Mouse (Mus musculus) neural tube, embryonic 13.5 days (tissue): ENCODE measurements around the gene Sptb. TPM values are rescaled to one million over a fixed set of nuclear protein-coding genes. Genes with fewer than 3 reads are reported as not detected.

ENCODE experiments used
- ATAC-seq: fragments of 200-750 bp; cut with Nextera tagmentation; 2 replicates; pipeline ENCODE4 v1.8.0; 2017; ENCODE audit warnings: low read depth, mild to moderate bottlenecking, moderate TSS enrichment, moderate library complexity
- H3K27ac ChIP-seq: fragments of 300-500 bp; sonication (generic); replicated peaks from 2 replicates; pipeline ENCODE4 v1.5.1; 2015; ENCODE audit warnings: moderate library complexity, mild to moderate bottlenecking, inconsistent platforms
- H3K27me3 ChIP-seq: fragments of 300-500 bp; sonication (generic); 2 replicates; pipeline ENCODE4 v1.6.1; 2015; ENCODE audit warnings: mild to moderate bottlenecking, inconsistent platforms
- H3K36me3 ChIP-seq: fragments of 300-500 bp; sonication (generic); 2 replicates; pipeline ENCODE4 v1.6.1; 2015; ENCODE audit warnings: mild to moderate bottlenecking, inconsistent platforms
- H3K4me1 ChIP-seq: fragments of 300-500 bp; sonication (generic); replicated peaks from 2 replicates; pipeline ENCODE4 v1.6.1; 2015; ENCODE audit warnings: inconsistent platforms
- H3K4me2 ChIP-seq: fragments of 300-500 bp; sonication (generic); 2 replicates; pipeline ENCODE4 v1.6.1; 2015; ENCODE audit warnings: inconsistent platforms, mild to moderate bottlenecking, moderate library complexity
- H3K4me3 ChIP-seq: fragments of 300-500 bp; sonication (generic); 2 replicates; pipeline ENCODE4 v1.5.1; 2015; ENCODE audit warnings: mild to moderate bottlenecking, inconsistent platforms
- H3K9ac ChIP-seq: fragments of 300-500 bp; sonication (generic); 2 replicates; pipeline ENCODE4 v1.6.1; 2015; ENCODE audit warnings: moderate library complexity, mild to moderate bottlenecking, inconsistent platforms
- H3K9me3 ChIP-seq: fragments of 300-500 bp; sonication (generic); 2 replicates; pipeline ENCODE4 v1.6.1; 2016; ENCODE audit warnings: inconsistent platforms
- WGBS: fragments of 180-500 bp; shearing (Covaris S2); methylation state at CpG from one replicate; pipeline ENCODE4 v1.1.7; 2015; 5-methylcytosine and 5-hydroxymethylcytosine counted together
- polyA plus RNA-seq: library from polyadenylated mRNA; unstranded; fragments of >200 nt; fragmentation: Nextera tagmentation; extraction: Ambion mirVana; gene quantifications from 2 replicates; pipeline ENCODE4 v1.2.1, GENCODE M21; 2015

Gene Sptb
- polyA plus RNA-seq, 1 experiment from 2014 or later: 2.7 TPM

DNA sequence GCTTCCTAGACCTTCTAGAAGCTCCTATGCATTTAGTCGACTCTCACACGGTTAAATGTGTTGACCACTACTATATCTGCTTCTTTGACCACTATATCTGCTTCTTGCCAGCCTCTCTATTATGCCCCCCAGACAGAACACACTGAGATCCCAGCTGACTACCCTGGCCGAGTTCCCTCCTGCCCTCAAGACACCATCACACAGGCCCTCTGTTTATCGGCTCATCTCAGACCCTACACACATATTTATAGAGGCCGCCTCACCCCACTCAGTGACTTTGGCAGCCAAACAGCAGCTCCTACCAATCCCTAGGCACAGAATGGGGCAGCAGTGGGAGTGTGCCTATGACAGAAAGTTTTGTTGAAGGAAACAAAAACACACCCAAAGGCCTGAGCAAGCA lies 14.6 kb downstream of the Sptb start:
- no peaks in the 10 kb centered on the region for H3K9me3 ChIP-seq
- H3K4me3 ChIP-seq: no peak overlapping the region
- H3K4me1 ChIP-seq: peaks cover 14% of the 10 kb centered on the region
- H3K9ac ChIP-seq: no peak overlapping the region
- no peaks in the 10 kb centered on the region; the same call in 1 of the 2 replicates for H3K27me3 ChIP-seq
- no peak for ATAC-seq
- H3K27ac ChIP-seq: no peak overlapping the region
- WGBS: 57% methylated on average over 5 of the region's 5 CpGs
- H3K36me3 ChIP-seq: no peaks in the 10 kb centered on the region
- H3K4me2 ChIP-seq: 0 out of 2 replicates have a peak overlapping the region, but pooled peaks have one; percentile 56

DNA sequence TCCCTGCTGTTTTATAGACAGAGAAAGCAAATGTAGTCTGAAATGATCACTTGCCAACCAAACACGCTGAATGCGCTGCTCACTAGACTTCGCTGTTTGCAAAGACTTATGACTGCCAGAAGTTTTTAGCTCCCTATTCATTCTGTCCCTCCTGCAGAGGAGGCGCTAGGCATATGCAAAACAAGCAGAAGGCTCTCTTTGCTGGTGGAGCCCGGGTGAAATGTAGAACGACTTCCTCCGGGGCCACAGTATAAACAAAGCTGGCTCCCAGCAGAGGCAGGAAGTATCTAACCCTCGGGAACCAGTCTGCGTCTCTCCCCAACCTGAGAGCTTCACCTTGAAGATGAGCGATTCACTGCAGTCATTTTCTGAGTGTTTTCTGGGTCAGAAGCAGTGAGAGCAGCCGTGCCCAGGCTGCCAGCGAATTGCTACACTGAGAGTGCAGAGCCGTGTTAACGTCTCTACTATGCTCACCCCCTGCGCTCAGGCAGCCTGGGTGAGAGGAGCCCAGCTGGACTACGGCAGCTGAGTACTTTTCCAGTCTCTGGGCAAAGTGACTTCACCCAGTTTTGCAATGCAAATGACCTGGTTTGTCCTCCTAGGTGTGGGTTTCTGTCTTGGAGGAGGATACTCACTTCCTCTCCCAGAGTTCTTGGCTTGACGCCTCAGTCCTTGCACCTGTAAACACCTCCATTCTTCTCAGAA lies 15.4 kb downstream of the Sptb start:
- H3K4me3 ChIP-seq: peak overlapping the region; percentile 24
- H3K4me2 ChIP-seq: peak overlapping the region; percentile 56
- 3% methylated on average over 17 of the region's 17 CpGs for WGBS
- H3K27ac ChIP-seq: no peak overlapping the region; the same call in 1 of the 2 replicates
- H3K27me3 ChIP-seq: no peaks in the 10 kb centered on the region; the same call in 1 of the 2 replicates
- H3K36me3 ChIP-seq: no peaks in the 10 kb centered on the region
- ATAC-seq: peak; percentile 82
- peak overlapping the region; percentile 43 for H3K9ac ChIP-seq
- no peaks in the 10 kb centered on the region for H3K9me3 ChIP-seq
- peaks cover 14% of the 10 kb centered on the region for H3K4me1 ChIP-seq

DNA sequence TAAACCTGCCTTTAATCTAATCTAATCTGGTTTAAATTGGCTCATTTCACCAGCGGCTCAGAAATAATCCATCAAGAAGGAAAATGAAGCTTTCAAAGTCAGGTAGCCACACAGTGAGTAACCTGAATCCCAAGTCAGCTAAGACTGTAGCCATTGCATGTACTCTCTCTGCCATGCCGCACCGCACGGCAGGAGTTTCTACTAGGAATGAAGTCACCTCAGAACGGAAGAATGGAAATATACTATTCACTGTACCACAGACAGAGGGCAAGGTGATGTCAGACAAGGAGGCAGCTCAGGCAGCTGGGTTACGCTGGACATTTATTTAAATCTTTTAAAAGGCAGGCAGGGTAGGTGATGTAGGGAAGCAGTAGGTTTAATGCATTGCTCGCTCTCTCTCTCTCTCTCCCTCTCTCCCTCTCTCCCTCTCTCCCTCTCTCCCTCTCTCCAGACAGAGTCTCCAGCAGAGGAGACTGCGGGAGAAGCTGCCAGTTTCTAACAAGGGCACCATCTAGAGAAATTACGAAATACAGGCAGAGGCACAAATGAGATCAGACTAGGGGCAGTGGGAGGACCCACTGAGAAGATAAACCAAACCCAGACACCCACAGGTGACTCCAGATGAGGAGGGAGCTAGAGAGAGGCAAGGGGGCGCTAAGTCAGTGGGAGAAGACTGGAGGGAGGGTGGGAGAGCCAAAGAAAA lies 22.7 kb downstream of the Sptb start:
- no peak overlapping the region for H3K4me3 ChIP-seq
- no peak overlapping the region for H3K4me2 ChIP-seq
- H3K4me1 ChIP-seq: no peaks in the 10 kb centered on the region
- H3K9me3 ChIP-seq: no peaks in the 10 kb centered on the region
- WGBS: 80% methylated on average over 10 of the region's 10 CpGs
- H3K9ac ChIP-seq: no peak overlapping the region
- H3K27ac ChIP-seq: no peak overlapping the region
- no peaks in the 10 kb centered on the region for H3K36me3 ChIP-seq
- no peak for ATAC-seq
- H3K27me3 ChIP-seq: no peaks in the 10 kb centered on the region

DNA sequence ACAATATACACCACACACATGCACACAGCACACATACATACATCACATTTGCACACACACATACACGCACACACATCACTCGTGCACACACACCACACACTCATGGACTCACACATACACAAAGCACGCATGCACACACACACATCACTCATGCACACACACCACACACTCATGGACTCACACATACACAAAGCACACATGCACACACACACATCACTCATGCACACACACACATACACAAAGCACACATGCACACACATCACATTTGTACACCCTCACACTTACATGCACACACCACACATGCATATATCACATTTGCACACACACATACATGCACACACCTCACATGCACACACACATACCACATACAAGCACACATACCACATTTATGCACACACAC lies 24.7 kb downstream of the Sptb start:
- H3K9me3 ChIP-seq: no peaks in the 10 kb centered on the region
- no peak overlapping the region for H3K9ac ChIP-seq
- H3K36me3 ChIP-seq: no peaks in the 10 kb centered on the region
- ATAC-seq: no peak
- no peak overlapping the region for H3K4me3 ChIP-seq
- no peaks in the 10 kb centered on the region for H3K4me1 ChIP-seq
- H3K27ac ChIP-seq: no peak overlapping the region
- no peaks in the 10 kb centered on the region for H3K27me3 ChIP-seq
- no peak overlapping the region for H3K4me2 ChIP-seq
- 98% methylated on average over 3 of the region's 3 CpGs for WGBS

DNA sequence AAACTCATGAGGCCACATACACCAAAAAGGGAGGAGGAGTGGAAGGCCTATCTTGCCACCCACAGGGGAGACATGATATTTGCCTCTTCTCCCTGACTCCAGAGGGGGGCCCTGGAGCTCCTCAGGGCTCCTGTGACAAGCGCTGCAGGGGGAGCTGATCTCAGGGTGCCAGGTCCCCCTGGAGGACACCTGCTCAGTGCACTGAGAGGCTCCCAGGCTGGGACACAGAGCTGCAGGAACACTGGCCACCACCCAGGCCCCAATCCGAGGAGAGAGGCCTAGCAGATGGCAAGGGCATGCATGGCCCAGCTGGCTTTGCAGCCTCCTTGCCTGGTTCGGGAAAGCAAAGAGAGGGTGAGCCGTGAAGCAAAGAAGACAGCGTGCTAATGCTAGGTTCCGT lies 25.9 kb downstream of the Sptb start:
- H3K36me3 ChIP-seq: no peaks in the 10 kb centered on the region
- H3K4me2 ChIP-seq: no peak overlapping the region
- ATAC-seq: no peak
- 71% methylated on average over 6 of the region's 6 CpGs for WGBS
- H3K4me1 ChIP-seq: no peaks in the 10 kb centered on the region
- H3K27me3 ChIP-seq: no peaks in the 10 kb centered on the region
- no peaks in the 10 kb centered on the region for H3K9me3 ChIP-seq
- H3K27ac ChIP-seq: no peak overlapping the region
- H3K9ac ChIP-seq: no peak overlapping the region
- H3K4me3 ChIP-seq: no peak overlapping the region

DNA sequence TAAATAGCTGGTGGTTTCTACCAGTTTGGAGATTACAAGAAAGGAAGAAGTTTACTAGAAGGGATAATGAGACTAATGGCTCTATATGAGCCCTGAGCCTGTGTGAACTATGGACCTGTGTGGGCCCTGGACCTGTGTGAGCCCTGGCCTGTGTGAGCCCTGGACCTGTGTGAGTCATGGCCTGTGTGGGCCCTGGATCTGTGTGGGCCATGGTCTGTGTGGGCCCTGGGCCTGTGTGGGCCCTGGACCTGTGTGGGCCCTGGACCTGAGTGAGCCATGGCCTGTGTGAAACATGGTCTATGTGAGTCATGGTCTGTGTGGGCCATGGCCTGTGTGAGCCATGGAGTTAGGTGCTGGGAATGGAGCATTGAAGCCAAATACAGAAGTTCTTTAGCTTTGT lies 28.4 kb downstream of the Sptb start:
- H3K4me1 ChIP-seq: no peaks in the 10 kb centered on the region
- no peak for ATAC-seq

DNA sequence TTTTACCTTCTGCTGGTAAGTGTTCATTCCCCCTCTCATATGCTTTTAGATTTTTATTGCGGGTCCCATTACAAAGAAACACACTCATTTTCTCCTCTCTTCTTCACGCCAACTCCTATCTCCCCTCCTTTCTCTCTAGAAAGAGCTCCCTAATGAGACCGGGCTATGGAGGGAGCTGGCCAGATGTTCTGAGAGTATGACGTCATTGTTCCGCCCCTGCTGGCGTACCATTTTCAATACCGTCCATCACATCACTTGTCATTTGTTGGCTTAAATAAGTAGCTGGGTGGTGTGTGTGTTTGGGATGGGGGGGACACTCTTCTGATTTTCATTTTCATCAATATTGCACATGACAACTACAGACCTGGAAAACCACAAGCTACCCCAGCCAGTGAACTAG lies 33.3 kb downstream of the Sptb start:
- Histone ChIP-seq H3K9ac (no peak overlapping the region), H3K27ac (no peak overlapping the region), H3K9me3 (no peaks in the 10 kb centered on the region), H3K27me3 (no peaks in the 10 kb centered on the region), H3K36me3 (no peaks in the 10 kb centered on the region), H3K4me2 (no peak overlapping the region), H3K4me3 (no peak overlapping the region), H3K4me1 (no peaks in the 10 kb centered on the region; the same call in 1 of the 2 replicates)
- ATAC-seq: no peak
- WGBS: 59% methylated on average over 7 of the region's 7 CpGs

More for the DNA sequence above, 28.4 kb downstream of the Sptb start:
- Histone ChIP-seq H3K27ac (no peak overlapping the region), H3K4me2 (no peak overlapping the region), H3K27me3 (no peaks in the 10 kb centered on the region), H3K9me3 (no peaks in the 10 kb centered on the region), H3K4me3 (no peak overlapping the region), H3K9ac (no peak overlapping the region), H3K36me3 (no peaks in the 10 kb centered on the region)

DNA sequence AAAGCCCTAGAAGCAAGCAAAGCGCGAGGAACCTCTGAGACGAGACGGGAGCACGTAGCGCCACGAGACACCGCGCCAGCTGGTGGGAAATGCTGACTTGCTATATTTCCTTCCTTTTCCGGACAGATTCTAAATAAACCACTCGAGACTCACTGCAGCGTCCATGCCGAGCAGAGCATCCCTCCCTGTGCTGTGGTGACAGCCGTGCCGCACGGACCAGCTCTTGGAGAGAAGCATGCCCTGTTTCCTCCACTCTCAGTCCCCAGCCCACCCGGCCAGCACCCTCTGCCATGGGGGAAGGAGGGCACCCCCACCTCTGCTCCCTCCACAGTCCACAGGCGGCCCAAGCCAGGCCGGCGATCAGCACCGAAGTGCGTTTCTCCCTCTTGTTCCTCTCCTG lies 33.9 kb downstream of the Sptb start:
- Histone ChIP-seq H3K36me3 (no peaks in the 10 kb centered on the region), H3K9ac (no peak overlapping the region), H3K27me3 (no peaks in the 10 kb centered on the region), H3K9me3 (no peaks in the 10 kb centered on the region), H3K4me1 (no peaks in the 10 kb centered on the region; the same call in 1 of the 2 replicates), H3K4me2 (no peak overlapping the region), H3K4me3 (no peak overlapping the region), H3K27ac (no peak overlapping the region)
- ATAC-seq: 0 out of 2 replicates have a peak, but pooled peaks have one; percentile 43
- WGBS: 85% methylated on average over 22 of the region's 22 CpGs

DNA sequence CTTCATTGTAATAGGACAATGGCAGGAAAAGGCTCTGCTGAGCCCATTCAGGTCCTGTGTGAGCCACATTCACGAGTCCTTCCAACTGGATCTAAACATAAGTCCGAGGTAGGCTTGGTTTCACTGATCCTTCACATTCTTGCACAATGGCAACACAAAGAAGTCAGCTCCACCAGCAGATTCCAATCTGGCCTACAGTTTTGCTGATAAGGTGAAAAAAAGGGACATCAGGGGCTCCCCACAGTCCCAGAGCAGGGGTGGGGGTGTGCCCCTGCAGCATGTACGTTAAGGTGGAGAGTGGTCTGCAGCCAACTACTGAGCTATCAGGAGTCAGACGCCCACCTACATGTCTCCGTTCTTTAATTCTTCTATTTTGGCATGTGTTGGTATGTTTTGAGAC lies 35.0 kb downstream of the Sptb start:
- no peak for ATAC-seq
- WGBS: 62% methylated on average over 5 of the region's 5 CpGs
- Histone ChIP-seq H3K4me3 (no peak overlapping the region), H3K27me3 (no peaks in the 10 kb centered on the region), H3K4me2 (no peak overlapping the region), H3K9me3 (no peaks in the 10 kb centered on the region), H3K9ac (no peak overlapping the region), H3K4me1 (no peaks in the 10 kb centered on the region; the same call in 1 of the 2 replicates), H3K27ac (no peak overlapping the region), H3K36me3 (no peaks in the 10 kb centered on the region)

DNA sequence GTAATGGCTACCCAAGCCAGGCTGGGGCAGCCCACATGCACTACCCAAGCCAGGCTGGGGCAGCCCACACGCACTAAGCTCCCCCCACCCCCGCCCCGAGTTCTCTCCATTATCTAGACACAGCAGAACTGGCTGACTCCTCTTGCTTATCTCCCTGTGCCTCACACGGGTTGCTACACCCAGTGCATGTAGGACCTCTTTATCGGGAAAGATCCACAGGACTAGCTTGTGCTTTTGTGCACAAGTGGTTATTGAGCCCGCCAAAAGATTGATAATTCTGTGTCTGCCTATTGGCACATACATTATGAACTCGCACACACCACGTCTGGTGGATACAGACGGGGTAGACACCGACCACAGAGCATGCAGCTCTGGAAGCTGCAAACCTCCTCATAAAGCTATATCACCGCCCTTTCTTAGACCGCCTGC lies 36.5 kb downstream of the Sptb start:
- no peak for ATAC-seq
- Histone ChIP-seq H3K4me3 (no peak overlapping the region), H3K4me1 (peaks cover 6% of the 10 kb centered on the region; the same call in 1 of the 2 replicates), H3K4me2 (no peak overlapping the region), H3K9me3 (no peaks in the 10 kb centered on the region), H3K27me3 (no peaks in the 10 kb centered on the region), H3K27ac (no peak overlapping the region), H3K36me3 (no peaks in the 10 kb centered on the region), H3K9ac (no peak overlapping the region)
- WGBS: 83% methylated on average over 12 of the region's 12 CpGs

DNA sequence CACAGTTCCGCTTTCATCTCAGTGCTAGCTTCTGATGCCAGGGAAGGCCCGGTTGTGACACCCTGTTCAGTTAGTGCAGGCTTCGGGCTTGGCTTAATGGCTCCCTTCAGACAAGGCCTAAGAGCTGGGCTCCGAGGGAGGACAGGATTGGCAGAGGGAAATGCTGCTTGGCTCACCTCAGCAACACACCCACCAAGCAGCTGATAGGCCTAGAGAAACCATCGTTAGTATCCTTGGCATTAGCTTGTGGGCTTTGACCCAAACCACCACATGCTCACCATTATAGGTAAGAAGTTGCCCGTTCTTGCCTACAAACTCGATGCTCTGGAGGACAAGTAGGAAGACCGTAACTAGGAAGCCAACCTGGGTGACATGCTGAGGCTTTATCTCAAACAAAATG lies 38.3 kb downstream of the Sptb start:
- no peak for ATAC-seq
- Histone ChIP-seq H3K27ac (no peak overlapping the region), H3K4me3 (no peak overlapping the region), H3K36me3 (no peaks in the 10 kb centered on the region), H3K4me1 (peaks cover 6% of the 10 kb centered on the region; the same call in 1 of the 2 replicates), H3K9me3 (no peaks in the 10 kb centered on the region), H3K27me3 (no peaks in the 10 kb centered on the region), H3K4me2 (no peak overlapping the region), H3K9ac (no peak overlapping the region)
- WGBS: 83% methylated on average over 8 of the region's 8 CpGs

DNA sequence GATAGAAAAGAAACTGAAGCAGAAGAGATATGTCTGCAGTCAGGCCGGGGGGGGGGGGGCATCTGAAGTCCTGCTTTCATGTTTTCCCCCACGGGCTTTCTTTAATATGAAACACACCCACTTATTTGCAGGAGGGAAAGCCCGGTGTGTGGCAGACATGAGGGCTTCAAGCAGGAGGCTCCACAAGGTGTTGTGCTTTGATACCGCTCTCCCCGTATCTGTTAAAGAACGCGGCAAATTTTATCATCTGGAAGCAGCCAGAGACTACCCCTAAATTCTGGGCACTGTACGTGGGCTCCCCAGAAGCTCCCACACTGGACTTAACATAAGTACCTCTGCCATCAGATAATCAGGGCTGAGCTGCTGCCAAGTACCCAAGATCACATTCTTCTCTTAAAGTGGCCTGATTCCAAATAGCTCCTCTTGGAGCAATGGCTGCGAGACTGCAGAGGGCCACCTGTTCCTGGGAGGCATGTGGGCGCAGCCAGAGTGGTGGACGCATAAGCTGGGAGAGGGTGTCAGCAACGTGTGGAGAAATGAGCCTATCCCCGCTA lies 39.7 kb downstream of the Sptb start:
- no peak overlapping the region for H3K27ac ChIP-seq
- 78% methylated on average over 13 of the region's 13 CpGs for WGBS
- H3K4me3 ChIP-seq: no peak overlapping the region
- 0 out of 2 replicates have a peak, but pooled peaks cover 6% of the 10 kb centered on the region for H3K4me1 ChIP-seq
- H3K36me3 ChIP-seq: no peaks in the 10 kb centered on the region
- ATAC-seq: no peak
- H3K27me3 ChIP-seq: no peaks in the 10 kb centered on the region
- H3K4me2 ChIP-seq: no peak overlapping the region
- no peak overlapping the region for H3K9ac ChIP-seq
- H3K9me3 ChIP-seq: no peaks in the 10 kb centered on the region
